Mouse (Mus musculus) heart, embryonic 16.5 days (tissue): Measurements from ENCODE around the gene Pla2g10. TPM values are rescaled to one million over a fixed set of nuclear protein-coding genes. Genes with fewer than 3 reads are reported as not detected.
"Not testable (repeated sequence)": the region's sequence is repeated elsewhere in the genome, so short reads cannot be mapped to it uniquely, and the experiment has no call there.

ENCODE experiments used
- ATAC-seq: fragments of 200-750 bp; cut with Nextera tagmentation; replicated peaks from 2 replicates; pipeline ENCODE4 v1.8.0; 2017; ENCODE audit warnings: moderate number of reproducible peaks; ENCODE audit not compliant: insufficient read depth, low FRiP score; ENCODE audit errors: extremely low read depth
- H3K27ac ChIP-seq: fragments of 300-500 bp; sonication (generic); 2 replicates; pipeline ENCODE4 v1.5.1; 2014; ENCODE audit warnings: mild to moderate bottlenecking, low read length, control low read depth, moderate library complexity
- H3K27me3 ChIP-seq: fragments of 300-500 bp; sonication (generic); 2 replicates; pipeline ENCODE4 v1.6.1; 2014; ENCODE audit warnings: low read length, mixed read lengths; ENCODE audit not compliant: control insufficient read depth, insufficient read depth
- H3K36me3 ChIP-seq: fragments of 300-500 bp; sonication (generic); 2 replicates; pipeline ENCODE4 v1.6.1; 2014; ENCODE audit not compliant: control insufficient read depth, insufficient read depth
- H3K4me1 ChIP-seq: fragments of 300-500 bp; sonication (generic); 2 replicates; pipeline ENCODE4 v1.6.1; 2014; ENCODE audit warnings: low read length, mixed read lengths; ENCODE audit not compliant: control insufficient read depth, insufficient read depth
- H3K4me2 ChIP-seq: fragments of 300-500 bp; sonication (generic); 2 replicates; pipeline ENCODE4 v1.6.1; 2014; ENCODE audit warnings: low read depth, mild to moderate bottlenecking, control low read depth, low read length
- H3K4me3 ChIP-seq: fragments of 300-500 bp; sonication (generic); 2 replicates; pipeline ENCODE4 v1.5.1; 2014; ENCODE audit warnings: mild to moderate bottlenecking, control low read depth, low read length
- H3K9ac ChIP-seq: fragments of 300-500 bp; sonication (generic); 2 replicates; pipeline ENCODE4 v1.6.1; 2014; ENCODE audit warnings: low read length, control low read depth
- H3K9me3 ChIP-seq: fragments of 300-500 bp; sonication (generic); replicated peaks from 2 replicates; pipeline ENCODE4 v1.6.1; 2016; ENCODE audit warnings: low read length; ENCODE audit not compliant: control insufficient read depth
- WGBS: fragments of 180-500 bp; shearing (Covaris S2); extraction: QIAGEN DNeasy Blood & Tissue Kit; methylation state at CpG from one replicate; pipeline ENCODE4 v1.1.7; 2014; 5-methylcytosine and 5-hydroxymethylcytosine counted together
- polyA plus RNA-seq: library from polyadenylated mRNA; unstranded; fragments of >200 nt; fragmentation: Nextera tagmentation; extraction: Ambion mirVana; gene quantifications from 2 replicates; pipeline ENCODE4 v1.2.1, GENCODE M21; 2015

Pla2g10 gene
- polyA plus RNA-seq, 1 experiment from 2014 or later, result 0.43 TPM

DNA sequence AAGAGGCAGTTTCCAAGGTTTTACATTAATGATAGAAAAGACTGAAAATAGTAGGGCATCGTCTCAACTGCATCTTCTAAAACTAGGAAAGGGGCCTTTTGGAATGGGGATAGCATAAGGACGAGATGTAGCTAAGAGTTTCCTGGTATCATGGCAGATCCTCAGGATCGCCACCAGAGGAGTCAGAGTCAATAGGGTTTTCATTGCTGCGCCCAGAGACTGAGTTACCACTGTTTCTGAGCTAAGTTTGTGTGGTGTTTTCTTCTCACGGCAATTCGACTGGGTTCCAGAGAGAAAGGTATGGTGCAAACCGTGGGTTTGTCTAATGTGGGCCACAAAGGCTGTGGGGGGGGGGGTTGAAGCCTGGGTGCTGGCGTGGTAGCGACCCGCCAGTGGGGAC, 26.1 kb downstream of the Pla2g10 start:
- Histone ChIP-seq H3K36me3 (peaks cover 16% of the 10 kb centered on the region), H3K4me1 (no peaks in the 10 kb centered on the region), H3K27me3 (no peaks in the 10 kb centered on the region), H3K9me3 (no peaks in the 10 kb centered on the region), H3K9ac (no peak overlapping the region), H3K4me3 (no peak overlapping the region), H3K27ac (no peak overlapping the region), H3K4me2 (no peak overlapping the region)
- 94% methylated on average over 10 of the region's 10 CpGs for WGBS
- ATAC-seq, result no peak

DNA sequence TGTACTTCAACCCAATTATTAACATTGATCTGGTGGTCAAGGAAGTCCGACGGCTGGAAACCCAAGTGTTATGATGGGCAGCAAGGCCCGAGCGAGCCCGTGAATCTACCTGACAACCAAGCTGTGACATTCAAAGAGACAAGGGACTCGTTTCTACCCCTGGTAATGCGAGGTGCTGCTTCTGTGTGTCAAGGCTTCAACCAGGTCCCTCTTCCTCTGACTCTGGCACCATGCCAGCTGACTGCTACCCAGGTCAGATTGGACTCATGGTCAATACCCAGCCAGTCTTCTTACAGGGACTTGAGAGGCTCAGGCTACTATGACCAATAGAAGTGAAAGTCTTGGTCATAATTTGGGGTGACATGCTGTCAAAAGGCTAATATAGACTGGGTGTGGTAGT, 28.6 kb downstream of the Pla2g10 start:
- no peak overlapping the region for H3K4me2 ChIP-seq
- peaks cover 36% of the 10 kb centered on the region for H3K36me3 ChIP-seq
- H3K9me3 ChIP-seq, result no peaks in the 10 kb centered on the region
- no peaks in the 10 kb centered on the region for H3K4me1 ChIP-seq
- H3K4me3 ChIP-seq, result no peak overlapping the region
- 90% methylated on average over 7 of the region's 7 CpGs for WGBS
- ATAC-seq, result no peak
- no peaks in the 10 kb centered on the region for H3K27me3 ChIP-seq
- no peak overlapping the region for H3K9ac ChIP-seq
- H3K27ac ChIP-seq, result no peak overlapping the region

DNA sequence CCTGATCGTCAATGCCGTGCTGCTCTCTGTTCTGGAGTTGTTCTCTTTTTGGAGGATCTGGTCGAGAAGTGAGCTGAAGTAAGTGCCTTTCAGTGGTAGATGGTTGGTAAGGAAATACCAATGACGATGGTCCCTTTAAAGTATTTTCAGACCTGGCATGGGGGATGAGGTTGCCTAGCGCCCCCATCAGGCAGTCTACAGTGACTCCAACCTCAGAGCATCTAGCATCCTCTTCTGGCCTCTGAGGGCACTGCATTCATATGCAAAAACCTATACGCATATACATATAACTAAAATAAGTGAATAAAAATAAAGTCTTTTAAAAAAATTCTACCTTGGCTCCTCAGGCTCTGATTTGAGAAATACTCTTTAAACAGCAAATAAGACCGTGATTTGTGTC, 31.8 kb downstream of the Pla2g10 start:
- H3K27me3 ChIP-seq, result no peaks in the 10 kb centered on the region
- no peak for ATAC-seq
- peaks cover 46% of the 10 kb centered on the region for H3K36me3 ChIP-seq
- 90% methylated on average over 7 of the region's 7 CpGs for WGBS
- H3K27ac ChIP-seq, result no peak overlapping the region
- no peak overlapping the region for H3K9ac ChIP-seq
- H3K4me2 ChIP-seq, result no peak overlapping the region
- no peaks in the 10 kb centered on the region for H3K9me3 ChIP-seq
- H3K4me1 ChIP-seq, result no peaks in the 10 kb centered on the region
- no peak overlapping the region for H3K4me3 ChIP-seq

DNA sequence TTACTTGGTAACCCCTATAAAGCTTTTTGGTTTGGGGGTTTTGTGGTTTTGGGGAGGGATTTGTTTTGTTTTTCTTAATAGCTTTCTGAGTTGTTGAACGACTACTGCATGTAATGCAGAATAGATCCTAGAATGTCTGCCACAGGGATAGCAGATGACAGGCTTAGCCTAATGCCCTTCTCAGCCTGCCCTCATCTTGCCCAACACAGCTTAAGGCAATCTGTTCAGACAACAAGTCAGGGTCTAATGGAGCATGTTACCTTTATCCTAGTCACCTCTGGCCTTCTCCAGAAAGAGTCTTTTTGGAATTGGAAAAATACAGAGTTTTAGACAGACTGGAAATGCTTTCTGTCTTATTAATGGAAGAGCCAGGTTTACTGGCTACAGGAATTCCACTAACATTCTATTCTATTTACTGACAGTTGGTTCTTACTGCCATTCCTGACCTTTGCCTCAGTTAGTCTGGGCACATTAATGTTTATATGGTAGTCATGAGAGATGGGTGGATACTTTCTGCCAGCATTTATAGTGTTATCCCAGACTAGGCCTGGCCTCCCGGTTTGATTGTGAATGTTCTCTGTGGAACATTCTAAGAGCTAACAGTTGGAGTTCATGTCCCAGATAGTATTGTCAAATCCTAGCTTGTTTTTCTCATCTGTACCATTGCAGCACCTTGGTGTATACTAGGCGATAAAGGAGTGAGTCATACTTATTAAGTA, 52.0 kb downstream of the Pla2g10 start:
- WGBS, result 80% methylated on average over 3 of the region's 3 CpGs
- ATAC-seq, result no peak
- no peak overlapping the region for H3K4me2 ChIP-seq

DNA sequence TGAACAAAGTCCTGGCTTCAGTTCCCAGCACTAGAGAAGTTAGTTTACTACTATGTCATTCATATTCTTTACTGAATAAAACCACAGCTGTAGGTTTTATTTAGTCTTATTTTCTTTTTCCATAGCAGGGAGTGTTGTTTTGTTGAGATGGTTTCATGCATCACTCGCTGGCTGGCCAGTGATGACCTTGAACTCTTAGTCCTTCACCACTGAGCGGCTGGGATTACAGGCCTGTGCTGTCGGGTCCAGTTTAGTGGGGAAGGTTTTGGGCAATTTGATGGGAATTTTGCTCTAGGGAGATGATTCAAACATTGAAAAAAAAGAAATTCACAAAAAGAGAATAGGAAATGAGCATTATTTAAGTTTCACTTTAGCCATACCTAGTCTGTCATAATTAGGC, 56.3 kb downstream of the Pla2g10 start:
- no peak overlapping the region for H3K4me2 ChIP-seq
- peaks cover 12% of the 10 kb centered on the region for H3K36me3 ChIP-seq
- H3K9ac ChIP-seq, result no peak overlapping the region
- no peak overlapping the region for H3K27ac ChIP-seq
- no peak for ATAC-seq
- no peak overlapping the region for H3K4me3 ChIP-seq
- H3K27me3 ChIP-seq, result no peaks in the 10 kb centered on the region
- H3K9me3 ChIP-seq, result no peaks in the 10 kb centered on the region
- 80% methylated on average over 3 of the region's 3 CpGs for WGBS
- peaks cover 9% of the 10 kb centered on the region for H3K4me1 ChIP-seq

More for the DNA sequence above, 52.0 kb downstream of the Pla2g10 start:
- Histone ChIP-seq H3K4me1 (no peaks in the 10 kb centered on the region), H3K36me3 (peaks cover 12% of the 10 kb centered on the region), H3K9ac (no peak overlapping the region), H3K27ac (no peak overlapping the region), H3K9me3 (no peaks in the 10 kb centered on the region), H3K4me3 (no peak overlapping the region), H3K27me3 (no peaks in the 10 kb centered on the region)

DNA sequence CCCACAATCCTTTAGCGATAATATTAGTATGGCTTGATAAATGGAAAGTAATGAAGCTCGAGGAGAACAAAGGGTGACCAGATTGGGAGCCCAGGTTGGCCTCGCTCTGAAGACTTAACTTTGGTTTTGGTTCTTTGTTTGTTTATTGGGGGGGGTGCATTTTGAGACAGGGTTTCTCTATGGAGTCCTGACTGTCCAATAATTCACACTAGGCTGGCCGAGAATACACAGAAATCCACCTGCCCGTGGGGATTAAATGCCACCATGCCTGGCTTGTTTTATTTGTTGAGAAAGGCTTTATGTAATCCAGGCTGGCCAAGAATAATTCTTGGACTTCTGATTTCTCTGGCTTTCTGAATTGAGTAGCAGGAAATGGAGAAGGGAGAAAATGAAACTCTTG, 57.7 kb downstream of the Pla2g10 start:
- 75% methylated on average over 5 of the region's 5 CpGs for WGBS
- Histone ChIP-seq H3K27me3 (no peaks in the 10 kb centered on the region), H3K4me3 (peak overlapping the region; percentile 63), H3K9ac (no peak overlapping the region), H3K36me3 (peaks cover 12% of the 10 kb centered on the region), H3K9me3 (no peaks in the 10 kb centered on the region), H3K4me2 (peak overlapping the region; percentile 72), H3K4me1 (peaks cover 9% of the 10 kb centered on the region), H3K27ac (no peak overlapping the region)
- ATAC-seq, result no peak

DNA sequence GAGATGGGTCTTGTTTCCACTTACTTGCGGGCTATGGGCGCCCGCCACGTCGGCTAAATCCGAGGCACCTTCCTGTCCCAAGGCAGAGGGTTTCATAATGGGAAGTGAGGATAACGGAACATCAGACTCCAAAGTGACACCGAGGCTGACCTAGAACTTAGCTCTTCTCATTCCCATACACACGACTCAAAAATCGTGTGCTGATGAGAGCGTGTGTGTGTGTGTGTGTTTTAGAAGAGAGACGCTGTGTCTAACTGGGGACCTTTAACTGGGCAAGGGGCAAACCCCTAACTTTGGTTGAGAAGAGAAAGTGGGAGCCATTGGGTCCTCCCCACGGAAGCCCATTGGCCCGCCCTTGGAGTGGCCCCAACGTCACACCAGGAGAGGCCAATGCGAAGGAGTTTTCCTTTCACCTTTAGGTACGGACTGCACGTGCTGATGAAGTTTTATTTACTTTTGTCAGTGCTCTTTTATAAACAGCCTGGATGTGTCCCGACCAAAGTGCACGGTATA, 58.3 kb downstream of the Pla2g10 start:
- Histone ChIP-seq H3K9me3 (no peaks in the 10 kb centered on the region), H3K27ac (peak overlapping the region; percentile 94), H3K4me1 (peaks cover 10% of the 10 kb centered on the region), H3K9ac (peak overlapping the region; percentile 92), H3K27me3 (no peaks in the 10 kb centered on the region), H3K4me3 (peak overlapping the region; percentile 63), H3K36me3 (peaks cover 9% of the 10 kb centered on the region), H3K4me2 (peak overlapping the region; percentile 72)
- peak; percentile 41 for ATAC-seq
- WGBS, result 2% methylated on average over 20 of the region's 20 CpGs

DNA sequence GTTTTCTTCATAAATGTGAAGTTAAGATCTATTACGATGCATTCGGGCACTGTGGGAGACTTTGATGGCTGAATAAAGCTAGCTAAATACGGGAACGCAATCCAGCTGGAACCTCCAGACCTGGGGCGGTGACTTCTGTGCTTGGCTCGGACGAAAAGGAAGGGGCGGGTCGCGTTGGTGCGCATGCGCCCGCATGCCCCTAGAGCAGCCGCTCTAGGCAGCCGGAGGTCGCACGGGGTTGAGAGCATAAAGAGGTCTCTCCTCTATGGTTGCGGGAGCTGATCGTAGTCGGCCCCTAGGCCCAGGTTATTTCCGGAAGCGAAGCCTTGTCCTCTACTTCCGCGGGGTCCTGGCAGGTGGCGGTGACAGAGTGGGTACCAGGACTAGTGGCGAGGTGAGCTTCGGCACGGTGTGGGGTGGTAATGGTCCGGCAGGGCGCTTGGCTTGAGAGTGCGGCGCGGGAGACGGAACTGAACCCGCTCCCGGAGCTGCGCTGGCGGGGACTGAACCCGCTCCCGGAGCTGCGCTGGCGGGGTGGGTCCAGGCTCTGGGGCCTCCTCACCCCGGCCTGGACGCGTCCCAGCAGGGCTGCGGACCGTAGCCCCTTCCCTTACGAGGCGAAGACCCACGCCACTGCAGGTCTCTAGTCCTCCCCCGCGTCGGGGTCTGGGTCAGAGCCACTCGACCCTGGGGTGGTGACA, 58.9 kb downstream of the Pla2g10 start, which contains the start of the genes Bfar and 3110001I22Rik:
Bfar (plus strand) TSS at position 174 of the 701 bp plus-strand sequence.
3110001I22Rik (plus strand) TSS at position 245 of the 701 bp plus-strand sequence.
- H3K27me3 ChIP-seq, result no peaks in the 10 kb centered on the region
- peaks cover 15% of the 10 kb centered on the region for H3K4me1 ChIP-seq
- peak within 1 kb of the TSS; percentile 92 for H3K9ac ChIP-seq
- H3K36me3 ChIP-seq, result peaks cover 3% of the 10 kb centered on the region
- H3K9me3 ChIP-seq, result no peaks in the 10 kb centered on the region
- H3K27ac ChIP-seq, result peak within 1 kb of the TSS; percentile 94
- WGBS, result under 1% methylated on average over 54 of the region's 54 CpGs
- H3K4me3 ChIP-seq, result peak within 1 kb of the TSS; percentile 63
- peak; percentile 93 for ATAC-seq
- peak within 1 kb of the TSS; percentile 72 for H3K4me2 ChIP-seq

DNA sequence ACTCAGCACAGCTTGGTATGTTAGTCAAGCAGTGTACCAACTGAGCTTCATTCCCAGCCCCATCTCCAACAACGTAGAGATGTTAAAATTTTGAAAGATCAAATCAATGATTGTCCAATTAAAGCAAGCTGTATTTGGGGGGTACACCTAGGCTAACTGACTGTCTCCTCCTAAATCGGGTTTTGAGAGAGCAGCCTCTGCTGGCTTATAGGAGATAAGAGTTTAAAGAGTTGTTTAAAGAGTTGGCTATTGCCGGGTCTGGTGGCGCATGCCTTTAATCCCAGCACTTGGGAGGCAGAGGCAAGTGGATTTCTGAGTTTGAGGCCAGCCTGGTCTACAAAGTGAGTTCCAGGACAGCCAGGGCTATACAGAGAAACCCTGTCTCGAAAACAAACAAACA, 59.9 kb downstream of the Pla2g10 start:
- H3K27ac ChIP-seq, H3K36me3 ChIP-seq, ATAC-seq, H3K9ac ChIP-seq, H3K4me3 ChIP-seq, H3K9me3 ChIP-seq, H3K27me3 ChIP-seq: not testable (repeated sequence)
- H3K4me1 ChIP-seq, result peaks cover 15% of the 10 kb centered on the region
- WGBS, result 68% methylated on average over 5 of the region's 5 CpGs
- H3K4me2 ChIP-seq, result peak overlapping the region; percentile 62
